Mouse (Mus musculus): ENCODE measurements around the gene Prex1. TPM values are rescaled to one million over a fixed set of nuclear protein-coding genes. Genes with fewer than 3 reads are reported as not detected.

Prex1 gene
- polyA plus RNA-seq, 1 experiment from 2014 or later: 11.3 TPM

- Histone ChIP-seq H3K27me3 (replicated peaks; ENCODE audit: control insufficient read depth, insufficient read depth, low read length) (no peaks in the 10 kb centered on the region), H3K9me3 (ENCODE audit: control insufficient read depth, low read length) (no peaks in the 10 kb centered on the region), H3K27ac (ENCODE audit: low read depth) (no peak overlapping the region), H3K9ac (ENCODE audit: low read length) (no peak overlapping the region), H3K4me3 (ENCODE audit: low read depth, low read length) (no peak overlapping the region), H3K4me1 (replicated peaks; ENCODE audit: control insufficient read depth, insufficient read depth, low read length) (peaks cover 12% of the 10 kb centered on the region; the same call in 1 of the 2 replicates), H3K36me3 (ENCODE audit: control insufficient read depth, insufficient read depth, low read length) (no peaks in the 10 kb centered on the region), H3K4me2 (ENCODE audit: low read length) (no peak overlapping the region)
- ATAC-seq (replicated peaks; ENCODE audit: low FRiP score, low TSS enrichment, low read depth) (no peak), DNase-seq (ENCODE audit: low spot score) (no peak)
- WGBS: 78% methylated on average over 11 of the region's 11 CpGs
Observed at GRCm38 (mm10) chr2:166625219-166625618, 88.4 kb downstream of the Prex1 start.

GRCm38 (mm10) chr2:166623081-166623567, 90.5 kb downstream of the Prex1 start:
- Histone ChIP-seq H3K27me3 (replicated peaks; ENCODE audit: control insufficient read depth, insufficient read depth, low read length) (no peaks in the 10 kb centered on the region), H3K4me1 (replicated peaks; ENCODE audit: control insufficient read depth, insufficient read depth, low read length) (peaks cover 19% of the 10 kb centered on the region; the same call in 1 of the 2 replicates), H3K36me3 (ENCODE audit: control insufficient read depth, insufficient read depth, low read length) (no peaks in the 10 kb centered on the region), H3K4me2 (ENCODE audit: low read length) (no peak overlapping the region), H3K4me3 (ENCODE audit: low read depth, low read length) (no peak overlapping the region), H3K9ac (ENCODE audit: low read length) (no peak overlapping the region), H3K27ac (ENCODE audit: low read depth) (no peak overlapping the region), H3K9me3 (ENCODE audit: control insufficient read depth, low read length) (no peaks in the 10 kb centered on the region)
- WGBS: 46% methylated on average over 9 of the region's 9 CpGs
- DNase-seq (ENCODE audit: low spot score) (no peak), ATAC-seq (replicated peaks; ENCODE audit: low FRiP score, low TSS enrichment, low read depth) (no peak)

- Histone ChIP-seq H3K4me2 (ENCODE audit: low read length) (no peak overlapping the region), H3K9me3 (ENCODE audit: control insufficient read depth, low read length) (no peaks in the 10 kb centered on the region), H3K4me3 (ENCODE audit: low read depth, low read length) (no peak overlapping the region), H3K27me3 (replicated peaks; ENCODE audit: control insufficient read depth, insufficient read depth, low read length) (no peaks in the 10 kb centered on the region), H3K4me1 (replicated peaks; ENCODE audit: control insufficient read depth, insufficient read depth, low read length) (peaks cover 19% of the 10 kb centered on the region; the same call in 1 of the 2 replicates), H3K36me3 (ENCODE audit: control insufficient read depth, insufficient read depth, low read length) (no peaks in the 10 kb centered on the region), H3K27ac (ENCODE audit: low read depth) (no peak overlapping the region), H3K9ac (ENCODE audit: low read length) (no peak overlapping the region)
- ATAC-seq (replicated peaks; ENCODE audit: low FRiP score, low TSS enrichment, low read depth) (no peak), DNase-seq (ENCODE audit: low spot score) (no peak)
- 85% methylated on average over 7 of the region's 7 CpGs for WGBS
Observed at GRCm38 (mm10) chr2:166622590-166622989, 91.0 kb downstream of the Prex1 start.

GRCm38 (mm10) chr2:166622079-166622478, 91.6 kb downstream of the Prex1 start:
- Histone ChIP-seq H3K27ac (ENCODE audit: low read depth) (no peak overlapping the region), H3K4me1 (replicated peaks; ENCODE audit: control insufficient read depth, insufficient read depth, low read length) (peaks cover 19% of the 10 kb centered on the region; the same call in 1 of the 2 replicates), H3K4me3 (ENCODE audit: low read depth, low read length) (no peak overlapping the region), H3K9me3 (ENCODE audit: control insufficient read depth, low read length) (no peaks in the 10 kb centered on the region), H3K36me3 (ENCODE audit: control insufficient read depth, insufficient read depth, low read length) (no peaks in the 10 kb centered on the region), H3K4me2 (ENCODE audit: low read length) (no peak overlapping the region), H3K9ac (ENCODE audit: low read length) (no peak overlapping the region), H3K27me3 (replicated peaks; ENCODE audit: control insufficient read depth, insufficient read depth, low read length) (no peaks in the 10 kb centered on the region)
- WGBS: 74% methylated on average over 6 of the region's 6 CpGs
- ATAC-seq (replicated peaks; ENCODE audit: low FRiP score, low TSS enrichment, low read depth) (no peak), DNase-seq (ENCODE audit: low spot score) (no peak)

GRCm38 (mm10) chr2:166620529-166621466, 92.8 kb downstream of the Prex1 start:
- Histone ChIP-seq H3K9ac (ENCODE audit: low read length) (no peak overlapping the region), H3K4me3 (ENCODE audit: low read depth, low read length) (no peak overlapping the region), H3K4me1 (replicated peaks; ENCODE audit: control insufficient read depth, insufficient read depth, low read length) (peaks cover 19% of the 10 kb centered on the region; the same call in 1 of the 2 replicates), H3K27ac (ENCODE audit: low read depth) (no peak overlapping the region), H3K36me3 (ENCODE audit: control insufficient read depth, insufficient read depth, low read length) (no peaks in the 10 kb centered on the region), H3K27me3 (replicated peaks; ENCODE audit: control insufficient read depth, insufficient read depth, low read length) (no peaks in the 10 kb centered on the region), H3K9me3 (ENCODE audit: control insufficient read depth, low read length) (no peaks in the 10 kb centered on the region), H3K4me2 (ENCODE audit: low read length) (no peak overlapping the region)
- WGBS: 56% methylated on average over 20 of the region's 20 CpGs
- no peak for DNase-seq (ENCODE audit: low spot score)
- ATAC-seq (replicated peaks; ENCODE audit: low FRiP score, low TSS enrichment, low read depth): no peak

GRCm38 (mm10) chr2:166619906-166620490, 93.6 kb downstream of the Prex1 start:
- Histone ChIP-seq H3K27me3 (replicated peaks; ENCODE audit: control insufficient read depth, insufficient read depth, low read length) (no peaks in the 10 kb centered on the region), H3K36me3 (ENCODE audit: control insufficient read depth, insufficient read depth, low read length) (no peaks in the 10 kb centered on the region), H3K4me2 (ENCODE audit: low read length) (no peak overlapping the region), H3K9ac (ENCODE audit: low read length) (no peak overlapping the region), H3K4me3 (ENCODE audit: low read depth, low read length) (no peak overlapping the region), H3K9me3 (ENCODE audit: control insufficient read depth, low read length) (no peaks in the 10 kb centered on the region), H3K27ac (ENCODE audit: low read depth) (no peak overlapping the region), H3K4me1 (replicated peaks; ENCODE audit: control insufficient read depth, insufficient read depth, low read length) (peaks cover 19% of the 10 kb centered on the region; the same call in 1 of the 2 replicates)
- no peak for ATAC-seq (replicated peaks; ENCODE audit: low FRiP score, low TSS enrichment, low read depth)
- DNase-seq (ENCODE audit: low spot score): no peak
- 59% methylated on average over 10 of the region's 10 CpGs for WGBS

- no peak overlapping the region for H3K4me2 ChIP-seq (ENCODE audit: low read length)
- H3K4me1 ChIP-seq (replicated peaks; ENCODE audit: control insufficient read depth, insufficient read depth, low read length): peaks cover 19% of the 10 kb centered on the region; the same call in 1 of the 2 replicates
- no peak overlapping the region for H3K27ac ChIP-seq (ENCODE audit: low read depth)
- no peaks in the 10 kb centered on the region for H3K36me3 ChIP-seq (ENCODE audit: control insufficient read depth, insufficient read depth, low read length)
- H3K9me3 ChIP-seq (ENCODE audit: control insufficient read depth, low read length): no peaks in the 10 kb centered on the region
- ATAC-seq (replicated peaks; ENCODE audit: low FRiP score, low TSS enrichment, low read depth) (no peak), DNase-seq (ENCODE audit: low spot score) (no peak)
- 91% methylated on average over 5 of the region's 5 CpGs for WGBS
- H3K27me3 ChIP-seq (replicated peaks; ENCODE audit: control insufficient read depth, insufficient read depth, low read length): no peaks in the 10 kb centered on the region
- no peak overlapping the region for H3K4me3 ChIP-seq (ENCODE audit: low read depth, low read length)
- no peak overlapping the region for H3K9ac ChIP-seq (ENCODE audit: low read length)
Observed at GRCm38 (mm10) chr2:166619270-166619669, 94.4 kb downstream of the Prex1 start.

- no peaks in the 10 kb centered on the region for H3K36me3 ChIP-seq (ENCODE audit: control insufficient read depth, insufficient read depth, low read length)
- no peaks in the 10 kb centered on the region for H3K9me3 ChIP-seq (ENCODE audit: control insufficient read depth, low read length)
- H3K27me3 ChIP-seq (replicated peaks; ENCODE audit: control insufficient read depth, insufficient read depth, low read length): no peaks in the 10 kb centered on the region
- H3K4me2 ChIP-seq (ENCODE audit: low read length): no peak overlapping the region
- H3K9ac ChIP-seq (ENCODE audit: low read length): no peak overlapping the region
- H3K27ac ChIP-seq (ENCODE audit: low read depth): no peak overlapping the region
- 93% methylated on average over 5 of the region's 5 CpGs for WGBS
- no peak overlapping the region for H3K4me3 ChIP-seq (ENCODE audit: low read depth, low read length)
- DNase-seq (ENCODE audit: low spot score) (no peak), ATAC-seq (replicated peaks; ENCODE audit: low FRiP score, low TSS enrichment, low read depth) (no peak)
- H3K4me1 ChIP-seq (replicated peaks; ENCODE audit: control insufficient read depth, insufficient read depth, low read length): 0 out of 2 replicates have a peak, but pooled peaks cover 11% of the 10 kb centered on the region
Observed at GRCm38 (mm10) chr2:166617706-166618105, 95.9 kb downstream of the Prex1 start.

Data from intestine, embryonic 14.5 days (tissue).